Mouse (Mus musculus): Measurements from ENCODE around the gene Olfr1158.
"Not testable (repeated sequence)": the region's sequence is repeated elsewhere in the genome, so short reads cannot be mapped to it uniquely, and the experiment has no call there.

The Olfr1158 gene

GRCm38 (mm10) chr2:87989813-87990212 is at the start of gene Olfr1158:
Gene Olfr1158, plus strand, starts transcription at chr2:87990113.
- no peak for DNase-seq

- no peak for DNase-seq
These were observed 44.9 kb upstream of the Olfr1158 start, which contains the start of gene Olfr1155 for GRCm38 (mm10) chr2:87945037-87945436. Gene Olfr1155, minus strand, starts transcription at chr2:87945137.

- no peak for DNase-seq
These were observed 36.9 kb upstream of the Olfr1158 start, which contains the start of gene Olfr1156 for GRCm38 (mm10) chr2:87953000-87953399. Gene Olfr1156, minus strand, starts transcription at chr2:87953100.

- no peak for DNase-seq
These were observed 21.7 kb upstream of the Olfr1158 start, which contains the start of gene Olfr1157 for GRCm38 (mm10) chr2:87968199-87968598. Gene Olfr1157, minus strand, starts transcription at chr2:87968299.

- DNase-seq, result no peak
These were observed 15.3 kb upstream of the Olfr1158 start, which contains the start of gene Olfr74 for GRCm38 (mm10) chr2:87974563-87974962. Gene Olfr74, minus strand, starts transcription at chr2:87974663.

GRCm38 (mm10) chr2:88007515-88008318 is 17.8 kb downstream of the Olfr1158 start, which contains the start of gene Olfr1160:
Gene Olfr1160, minus strand, starts transcription at chr2:88008268.
- no peak for DNase-seq

GRCm38 (mm10) chr2:88022474-88022873 is 32.6 kb downstream of the Olfr1158 start, which contains the start of gene Olfr1161:
Gene Olfr1161, plus strand, starts transcription at chr2:88022774.
- DNase-seq, result not testable (repeated sequence)

GRCm38 (mm10) chr2:88037599-88037998 is 47.7 kb downstream of the Olfr1158 start, which contains the start of gene Olfr73:
Gene Olfr73, minus strand, starts transcription at chr2:88037699.
- DNase-seq, result no peak

Measured in right cerebral cortex, postnatal 25 days (tissue).